Mouse (Mus musculus): Measurements from ENCODE around the gene Irx1. TPM values are rescaled to one million over a fixed set of nuclear protein-coding genes. Genes with fewer than 3 reads are reported as not detected.

Gene Irx1
- 1.5 and 5.5 TPM in 2 replicates for total RNA-seq (2012; rRNA removed)

DNA sequence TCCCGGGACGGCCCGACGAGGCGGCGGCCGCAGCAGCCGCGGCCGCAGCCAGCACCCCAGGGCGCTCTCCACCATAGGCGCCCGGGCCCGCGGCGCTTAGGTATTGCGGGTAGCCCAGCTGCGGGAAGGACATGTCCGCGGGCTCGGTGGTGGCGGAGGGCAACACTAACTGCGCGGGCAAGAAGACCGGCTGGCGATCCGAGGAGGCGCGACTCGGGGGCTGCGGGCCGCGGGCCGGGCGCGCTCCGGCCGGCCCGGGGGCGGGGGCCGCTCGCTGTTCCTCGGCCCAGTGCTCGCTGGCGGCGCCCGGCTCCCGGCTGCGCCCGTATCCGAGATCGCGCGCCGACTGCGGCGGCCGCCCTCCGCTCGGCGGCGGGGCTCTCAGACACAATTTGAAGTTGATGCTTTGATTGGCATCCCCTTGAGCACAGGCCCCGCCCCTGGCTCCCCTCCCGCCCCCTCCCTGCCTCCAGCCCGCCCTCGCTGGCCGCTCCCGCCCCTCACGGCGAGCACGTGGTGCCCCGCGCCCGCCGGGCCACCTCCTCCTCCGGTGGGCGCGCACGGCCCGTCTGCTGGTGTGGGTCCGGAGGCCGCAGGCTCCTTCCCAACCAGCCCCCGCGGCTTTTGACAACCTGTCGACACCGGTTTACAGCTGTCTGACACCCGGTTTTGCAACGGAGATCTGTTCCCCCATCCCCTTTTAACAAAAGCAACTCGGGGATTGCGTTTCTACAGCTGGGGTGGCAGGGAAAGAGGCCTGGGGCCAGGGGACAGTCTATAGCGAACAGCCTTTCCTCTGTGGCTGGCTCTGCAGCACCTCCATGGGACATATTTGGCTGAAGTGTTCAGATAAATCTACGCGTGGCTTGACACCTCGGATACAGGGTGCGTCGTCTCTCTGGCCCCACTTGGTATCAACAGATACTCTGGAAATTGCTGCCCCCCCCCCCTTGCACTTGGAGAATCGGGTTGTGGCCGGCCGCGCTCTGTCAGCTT is at the start of gene Irx1:
Gene Irx1 (minus strand): TSS at position 368 of the 996 bp plus-strand sequence.
- Histone ChIP-seq H3K4me3 (ENCODE audit: insufficient read depth in 1 of 2, low read depth in 1 of 2, low read length in 2 of 2, poor library complexity in 1 of 2, severe bottlenecking in 1 of 2) (peak within 1 kb of the TSS; percentile 55 to 62), H3K4me1 (ENCODE audit: control insufficient read depth in 2 of 2, insufficient read depth in 2 of 2, low read length in 2 of 2, poor library complexity in 1 of 2) (peaks cover 0 to 3% of the 10 kb centered on the region in 2 experiments; a peak in 1 of 4 replicates), H3K9ac (ENCODE audit: insufficient read depth, low read depth, low read length, poor library complexity, severe bottlenecking) (peak within 1 kb of the TSS; percentile 58), H3K36me3 (ENCODE audit: control insufficient read depth, insufficient read depth, low read length, poor library complexity, severe bottlenecking) (no peaks in the 10 kb centered on the region), H3K27ac (ENCODE audit: insufficient read depth, low read depth, low read length, poor library complexity, severe bottlenecking) (no peak within 1 kb of the TSS), H3K9me3 (ENCODE audit: control insufficient read depth, insufficient read depth, low read depth, low read length) (no peaks in the 10 kb centered on the region)
- in situ Hi-C loops (cut with MboI; ENCODE audit: low sequenced_read_pairs in 2 of 2, unreplicated experiment in 2 of 2) = loop anchor here (5.0 to 25.0 kb wide), 3 partner anchors 664 to 1301 kb away; partner anchors contain the start of genes Irx4 (in 2 of the 2) and Irx2 (in 1 of the 2)
- DNase-seq (ENCODE audit: low read depth, low spot score) = no peak
- no peak for TF ChIP-seq ZC3H11A (IDR thresholded peaks at IDR 0.05; ENCODE audit: borderline replicate concordance, low read depth, low read length)
- no peak for TF ChIP-seq ZNF384 (IDR thresholded peaks at IDR 0.05; ENCODE audit: low read depth, low read length)

DNA sequence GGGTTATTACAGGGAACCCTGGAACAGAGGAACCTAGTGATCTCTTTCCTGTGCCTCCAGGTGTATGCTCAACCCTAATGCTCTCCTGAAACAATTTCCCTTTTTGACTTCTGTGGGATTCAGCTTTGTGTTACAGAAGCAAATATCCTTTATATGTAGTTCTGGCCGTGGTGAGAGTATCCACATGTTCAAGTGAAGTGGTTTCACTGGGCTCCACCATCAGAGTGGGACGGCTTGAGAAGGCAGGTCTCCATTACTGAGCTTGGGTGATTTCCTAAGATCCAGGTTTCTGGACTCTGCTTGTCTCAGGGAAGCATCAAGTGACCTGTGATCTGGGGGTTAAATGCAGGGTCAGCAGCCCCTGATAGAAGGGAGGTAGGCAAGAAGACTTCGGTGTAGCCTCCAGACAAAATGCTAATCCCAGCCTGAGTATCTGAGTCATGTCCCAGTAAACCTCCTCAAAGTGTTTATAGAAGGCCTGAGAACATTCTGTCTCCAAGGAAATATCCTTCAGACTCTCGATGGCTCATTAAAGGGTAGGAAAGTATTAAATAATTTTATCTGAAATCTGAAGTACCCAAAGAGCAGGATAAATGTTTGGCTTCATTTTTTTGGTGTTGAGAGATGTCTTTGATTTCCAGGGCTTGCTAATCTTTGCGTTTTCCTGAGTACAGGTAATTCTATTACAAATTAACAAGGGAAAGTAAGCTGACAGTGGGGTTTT is 16.6 kb upstream of the Irx1 start:
- Histone ChIP-seq H3K36me3 (ENCODE audit: control insufficient read depth, insufficient read depth, low read length, poor library complexity, severe bottlenecking) (no peaks in the 10 kb centered on the region), H3K4me1 (ENCODE audit: control insufficient read depth in 2 of 2, insufficient read depth in 2 of 2, low read length in 2 of 2, poor library complexity in 1 of 2) (no peaks in the 10 kb centered on the region), H3K9ac (ENCODE audit: insufficient read depth, low read depth, low read length, poor library complexity, severe bottlenecking) (no peak overlapping the region), H3K9me3 (ENCODE audit: control insufficient read depth, insufficient read depth, low read depth, low read length) (no peaks in the 10 kb centered on the region), H3K4me3 (ENCODE audit: insufficient read depth in 1 of 2, low read depth in 1 of 2, low read length in 2 of 2, poor library complexity in 1 of 2, severe bottlenecking in 1 of 2) (no peak overlapping the region), H3K27ac (ENCODE audit: insufficient read depth, low read depth, low read length, poor library complexity, severe bottlenecking) (no peak overlapping the region)
- in situ Hi-C loops (cut with MboI; ENCODE audit: low sequenced_read_pairs in 2 of 2, unreplicated experiment in 2 of 2) = no loop called here
- TF ChIP-seq HCFC1 (IDR thresholded peaks at IDR 0.05; ENCODE audit: borderline replicate concordance, insufficient read depth, low read length) (no peak), CHD2 (IDR thresholded peaks at IDR 0.05; ENCODE audit: low read depth, low read length) (no peak), ZC3H11A (IDR thresholded peaks at IDR 0.05; ENCODE audit: borderline replicate concordance, low read depth, low read length) (no peak), ZNF384 (IDR thresholded peaks at IDR 0.05; ENCODE audit: low read depth, low read length) (no peak), MAFK (IDR thresholded peaks at IDR 0.05; ENCODE audit: insufficient read depth, low read depth, low read length) (no peak)
- no peak for DNase-seq (ENCODE audit: low read depth, low spot score)

DNA sequence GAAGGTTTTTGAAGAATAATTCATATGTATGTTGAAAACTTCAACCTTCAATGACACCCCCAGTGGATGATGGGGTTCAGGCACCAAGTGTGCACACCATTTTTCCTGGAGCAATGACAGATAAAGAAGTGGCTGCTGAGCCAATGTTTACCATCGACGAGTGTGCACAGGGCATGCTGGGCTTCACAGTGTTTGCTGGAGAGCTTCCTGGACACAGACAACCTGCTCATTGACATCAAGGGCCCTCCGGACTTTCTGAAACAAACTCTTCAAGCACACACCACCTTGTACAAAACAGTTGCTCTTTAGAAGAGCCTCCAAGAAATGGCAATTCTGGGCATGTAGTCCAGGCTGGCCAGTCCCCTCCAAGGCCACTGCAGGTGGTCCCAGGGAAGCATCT is 12.2 kb upstream of the Irx1 start:
- Histone ChIP-seq H3K9me3 (ENCODE audit: control insufficient read depth, insufficient read depth, low read depth, low read length) (no peaks in the 10 kb centered on the region), H3K36me3 (ENCODE audit: control insufficient read depth, insufficient read depth, low read length, poor library complexity, severe bottlenecking) (no peaks in the 10 kb centered on the region), H3K4me3 (ENCODE audit: insufficient read depth in 1 of 2, low read depth in 1 of 2, low read length in 2 of 2, poor library complexity in 1 of 2, severe bottlenecking in 1 of 2) (no peak overlapping the region), H3K9ac (ENCODE audit: insufficient read depth, low read depth, low read length, poor library complexity, severe bottlenecking) (no peak overlapping the region), H3K4me1 (ENCODE audit: control insufficient read depth in 2 of 2, insufficient read depth in 2 of 2, low read length in 2 of 2, poor library complexity in 1 of 2) (no peaks in the 10 kb centered on the region), H3K27ac (ENCODE audit: insufficient read depth, low read depth, low read length, poor library complexity, severe bottlenecking) (no peak overlapping the region)
- no peak for TF ChIP-seq ZC3H11A (IDR thresholded peaks at IDR 0.05; ENCODE audit: borderline replicate concordance, low read depth, low read length)
- no peak for TF ChIP-seq CHD2 (IDR thresholded peaks at IDR 0.05; ENCODE audit: low read depth, low read length)
- TF ChIP-seq ZNF384 (IDR thresholded peaks at IDR 0.05; ENCODE audit: low read depth, low read length) = no peak
- no peak for TF ChIP-seq HCFC1 (IDR thresholded peaks at IDR 0.05; ENCODE audit: borderline replicate concordance, insufficient read depth, low read length)
- no peak for TF ChIP-seq MAFK (IDR thresholded peaks at IDR 0.05; ENCODE audit: insufficient read depth, low read depth, low read length)
- in situ Hi-C loops (cut with MboI; ENCODE audit: low sequenced_read_pairs in 2 of 2, unreplicated experiment in 2 of 2) = no loop called here
- DNase-seq (ENCODE audit: low read depth, low spot score) = no peak

DNA sequence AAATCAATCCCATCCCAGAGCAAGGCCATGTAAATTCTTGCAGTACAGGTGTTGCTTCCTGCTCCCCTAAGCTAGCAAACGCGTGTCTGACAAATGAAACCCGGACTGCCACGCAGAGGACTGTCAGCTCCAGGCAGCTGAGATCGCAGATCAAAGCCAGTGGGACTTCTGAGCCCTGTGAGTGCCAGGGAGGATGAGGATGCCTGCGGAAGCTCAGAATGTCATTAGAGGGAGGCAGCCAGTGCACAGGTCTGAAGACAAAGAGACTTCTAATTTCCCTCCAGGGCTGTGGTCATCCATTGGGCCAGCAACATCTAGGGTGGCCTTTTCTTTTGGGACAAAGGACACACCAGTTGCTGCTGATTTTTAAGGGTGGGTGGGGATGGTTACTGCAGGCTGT is 4.8 kb upstream of the Irx1 start:
- no peak for DNase-seq (ENCODE audit: low read depth, low spot score)
- Histone ChIP-seq H3K27ac (ENCODE audit: insufficient read depth, low read depth, low read length, poor library complexity, severe bottlenecking) (no peak overlapping the region), H3K36me3 (ENCODE audit: control insufficient read depth, insufficient read depth, low read length, poor library complexity, severe bottlenecking) (no peaks in the 10 kb centered on the region), H3K9ac (ENCODE audit: insufficient read depth, low read depth, low read length, poor library complexity, severe bottlenecking) (no peak overlapping the region), H3K9me3 (ENCODE audit: control insufficient read depth, insufficient read depth, low read depth, low read length) (no peaks in the 10 kb centered on the region), H3K4me3 (ENCODE audit: insufficient read depth in 1 of 2, low read depth in 1 of 2, low read length in 2 of 2, poor library complexity in 1 of 2, severe bottlenecking in 1 of 2) (no peak overlapping the region), H3K4me1 (ENCODE audit: control insufficient read depth in 2 of 2, insufficient read depth in 2 of 2, low read length in 2 of 2, poor library complexity in 1 of 2) (no peaks in the 10 kb centered on the region)
- TF ChIP-seq ZC3H11A (IDR thresholded peaks at IDR 0.05; ENCODE audit: borderline replicate concordance, low read depth, low read length) (no peak), ZNF384 (IDR thresholded peaks at IDR 0.05; ENCODE audit: low read depth, low read length) (no peak), MAFK (IDR thresholded peaks at IDR 0.05; ENCODE audit: insufficient read depth, low read depth, low read length) (no peak), CHD2 (IDR thresholded peaks at IDR 0.05; ENCODE audit: low read depth, low read length) (no peak), HCFC1 (IDR thresholded peaks at IDR 0.05; ENCODE audit: borderline replicate concordance, insufficient read depth, low read length) (no peak)
- in situ Hi-C loops (cut with MboI; ENCODE audit: low sequenced_read_pairs in 2 of 2, unreplicated experiment in 2 of 2) = loop anchor here (10.0 to 25.0 kb wide), 2 partner anchors 1294 to 1297 kb away; partner anchors contain the start of gene Irx4 (in 2 of the 2)

Data from ES-E14 (cell line).